Mouse (Mus musculus) urinary bladder, adult 18-20 months (tissue): ENCODE measurements around the gene Nsl1.
"Not testable (repeated sequence)": the region's sequence is repeated elsewhere in the genome, so short reads cannot be mapped to it uniquely, and the experiment has no call there.

Source experiments
- DNase-seq, 2 experiments: peaks; one replicate each; pipeline ENCODE4 v3.0.0; 2022; ENCODE audit warnings: low spot score in 2 of 2, mixed read lengths in 2 of 2

Nsl1 gene

DNA sequence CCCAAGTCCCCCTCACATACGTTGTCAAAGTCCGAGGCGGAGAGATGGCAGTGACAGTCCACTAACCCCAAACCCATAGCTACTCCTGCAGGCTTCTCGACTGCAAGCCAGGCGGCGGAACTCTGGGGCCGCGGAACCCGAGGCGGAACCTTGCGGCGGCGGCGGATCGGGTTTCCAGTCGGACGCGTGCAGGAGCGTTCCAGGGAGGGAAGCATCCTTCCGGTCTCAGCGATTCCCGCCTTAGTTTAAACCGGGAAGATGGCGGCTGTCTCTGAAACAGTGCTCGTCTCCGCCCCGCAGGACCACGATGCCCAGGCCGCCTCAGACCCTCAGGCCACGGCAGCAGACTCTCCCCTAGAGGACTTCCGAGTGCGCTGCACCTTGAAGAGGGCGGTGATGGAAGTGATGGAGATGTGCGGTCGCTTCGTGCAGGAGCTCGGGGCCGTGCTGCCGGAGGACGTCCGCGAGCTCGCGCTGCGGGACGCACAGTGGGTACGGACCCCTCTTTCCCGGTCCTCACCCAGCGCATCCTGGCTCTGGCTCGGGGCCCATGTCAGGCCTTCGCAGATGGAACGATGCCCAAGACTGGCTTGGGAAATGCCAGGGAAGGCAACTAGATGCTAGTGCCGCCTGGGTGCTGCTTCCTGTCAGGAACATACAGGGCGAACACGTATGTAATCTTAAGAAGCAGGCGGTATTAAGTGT lies at the start of gene Nsl1, which contains the start of gene Tatdn3:
Gene Nsl1 (plus strand): TSS at position 232 of the 705 bp plus-strand sequence.
Gene Tatdn3 (minus strand): TSS at position 152 of the 705 bp plus-strand sequence.
- peak; percentile 83 to 95 for DNase-seq

- DNase-seq = no peak
These were observed 48.5 kb upstream of the Nsl1 start for GRCm38 (mm10) chr1:191014271-191014670.

DNA sequence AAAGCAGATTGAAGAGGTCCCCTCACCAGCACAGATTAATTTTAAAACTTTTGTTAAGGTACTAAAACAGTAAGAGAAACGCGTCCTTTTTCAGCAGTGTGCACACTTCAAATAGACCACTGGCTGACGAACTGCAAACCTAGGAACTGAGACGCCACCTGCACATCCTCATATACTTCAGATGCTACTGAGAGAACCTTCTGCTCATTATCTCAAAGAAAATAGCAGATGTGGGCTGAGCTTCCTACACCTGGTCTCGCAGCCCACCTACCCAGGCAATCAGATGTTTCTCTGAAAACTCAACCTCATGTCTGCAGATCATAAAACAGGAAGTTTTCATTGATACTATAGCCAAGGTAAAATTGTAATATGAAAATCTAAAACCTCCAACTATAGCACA lies 43.0 kb upstream of the Nsl1 start:
- no peak for DNase-seq

DNA sequence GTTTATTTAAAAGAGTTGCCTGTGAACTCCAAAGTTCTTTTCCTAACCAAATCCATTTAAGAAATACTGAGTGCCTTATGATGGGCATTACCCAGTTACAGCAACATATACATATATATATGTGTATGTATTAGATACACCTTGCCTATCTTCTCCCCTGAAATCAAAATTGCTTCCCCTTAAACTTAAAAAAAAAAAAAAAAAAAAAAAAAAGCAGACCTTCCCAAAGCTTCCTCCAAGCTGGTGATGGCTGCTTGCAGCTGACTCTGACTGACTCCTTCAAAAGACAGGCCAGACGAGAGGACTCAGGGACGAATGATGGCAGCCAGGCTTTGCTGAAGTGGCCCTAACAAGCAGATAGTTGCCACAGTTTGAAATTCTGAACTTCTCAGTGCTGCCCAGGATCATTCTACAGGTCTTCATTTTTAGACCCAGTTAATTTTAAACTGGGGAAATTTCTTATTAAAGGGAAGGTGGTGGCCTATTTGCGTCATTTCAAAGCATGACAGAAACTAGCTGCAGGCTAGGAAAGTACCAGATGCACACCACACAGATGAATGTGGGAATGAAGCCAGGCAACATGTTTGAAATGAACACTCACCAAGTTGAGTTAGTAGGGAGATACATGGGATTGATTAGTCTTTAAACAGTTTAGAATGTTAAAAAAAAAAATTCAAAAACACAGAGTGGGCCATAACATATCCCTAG lies 42.4 kb upstream of the Nsl1 start:
- no peak for DNase-seq

GRCm38 (mm10) chr1:191021016-191021415 lies 41.8 kb upstream of the Nsl1 start:
- no peak for DNase-seq

GRCm38 (mm10) chr1:191023140-191023539 lies 39.7 kb upstream of the Nsl1 start:
- no peak for DNase-seq

- DNase-seq = not testable (repeated sequence)
These were observed 39.0 kb upstream of the Nsl1 start for GRCm38 (mm10) chr1:191023806-191024205.

GRCm38 (mm10) chr1:191025016-191026012 lies 37.5 kb upstream of the Nsl1 start:
- DNase-seq = peak in 1 of 2 experiments; percentile 11

- DNase-seq = peak; percentile 87 to 99
These were observed 36.6 kb upstream of the Nsl1 start, which contains the start of gene Flvcr1 for GRCm38 (mm10) chr1:191026021-191026713. Gene Flvcr1, minus strand, starts transcription at chr1:191026158.

GRCm38 (mm10) chr1:191030182-191030581 lies 32.6 kb upstream of the Nsl1 start:
- DNase-seq = no peak

- not testable (repeated sequence) for DNase-seq
These were observed 31.8 kb upstream of the Nsl1 start for GRCm38 (mm10) chr1:191030922-191031425.

- no peak for DNase-seq
These were observed 27.2 kb upstream of the Nsl1 start for GRCm38 (mm10) chr1:191035649-191036048.

DNA sequence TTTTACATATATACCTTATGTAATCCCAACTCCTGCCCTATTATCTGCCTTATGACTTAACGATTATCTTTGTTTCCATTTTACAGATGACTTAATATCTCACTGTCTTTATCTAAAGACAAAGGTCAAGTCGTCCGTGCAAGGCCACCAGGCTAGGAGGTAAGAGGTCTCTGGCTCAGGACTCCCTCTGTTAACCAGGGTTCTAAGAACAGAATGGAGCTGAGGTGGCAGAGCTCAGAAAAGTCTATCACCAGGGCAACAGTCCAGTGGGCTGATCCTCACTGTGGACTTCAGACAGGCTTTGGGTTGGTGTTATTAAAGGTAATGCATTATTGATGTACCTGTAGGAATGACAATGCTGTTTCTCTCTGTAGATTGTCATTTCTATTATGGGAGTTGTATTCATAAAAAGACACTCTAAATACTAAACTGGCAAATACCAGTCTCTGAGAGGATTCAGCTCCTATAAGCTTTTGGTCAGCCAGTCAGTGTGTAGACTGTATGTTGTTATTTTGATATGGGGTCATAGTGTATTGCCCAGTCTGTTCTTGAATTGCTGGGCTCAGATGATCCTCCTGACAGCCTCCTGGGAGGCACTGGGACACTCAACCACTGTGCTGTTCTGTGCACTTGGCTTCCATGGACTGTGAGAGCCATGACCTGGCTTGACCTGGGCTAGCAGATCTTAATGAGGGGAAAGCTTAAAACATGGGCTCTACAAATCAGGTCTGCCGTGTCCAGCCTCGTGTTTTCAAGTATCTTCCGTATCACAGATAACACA lies 26.1 kb upstream of the Nsl1 start, which contains the start of gene Spata45:
Gene Spata45 (plus strand): TSS at position 86 of the 781 bp plus-strand sequence.
- DNase-seq = no peak

GRCm38 (mm10) chr1:191037999-191038398 lies 24.8 kb upstream of the Nsl1 start:
- DNase-seq = no peak

- no peak for DNase-seq
These were observed 21.5 kb upstream of the Nsl1 start for GRCm38 (mm10) chr1:191041352-191041751.

DNA sequence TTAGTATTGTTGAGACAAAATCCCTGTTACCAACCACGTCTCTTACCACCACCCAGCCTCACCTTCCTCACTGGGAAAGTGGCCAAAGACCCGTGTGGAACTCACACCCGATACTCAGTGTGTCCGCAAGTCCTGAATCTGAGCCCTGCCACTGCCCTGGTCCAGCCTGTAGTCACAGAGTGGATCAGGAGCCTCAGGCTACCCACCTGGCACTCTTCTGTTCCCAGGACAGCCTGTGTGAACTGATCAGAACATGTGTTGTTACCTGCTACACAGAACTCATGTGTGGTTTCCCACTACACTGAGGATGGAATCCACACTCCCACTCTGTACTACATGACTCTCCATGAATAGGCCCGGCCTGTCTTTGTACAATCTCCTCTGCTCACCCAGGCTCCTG lies 20.7 kb upstream of the Nsl1 start:
- no peak for DNase-seq

- no peak for DNase-seq
These were observed 20.1 kb upstream of the Nsl1 start for GRCm38 (mm10) chr1:191042688-191043087.

- no peak for DNase-seq
These were observed 17.5 kb upstream of the Nsl1 start for GRCm38 (mm10) chr1:191045264-191045663.

- DNase-seq = no peak
These were observed 16.5 kb upstream of the Nsl1 start for GRCm38 (mm10) chr1:191046231-191046824.

DNA sequence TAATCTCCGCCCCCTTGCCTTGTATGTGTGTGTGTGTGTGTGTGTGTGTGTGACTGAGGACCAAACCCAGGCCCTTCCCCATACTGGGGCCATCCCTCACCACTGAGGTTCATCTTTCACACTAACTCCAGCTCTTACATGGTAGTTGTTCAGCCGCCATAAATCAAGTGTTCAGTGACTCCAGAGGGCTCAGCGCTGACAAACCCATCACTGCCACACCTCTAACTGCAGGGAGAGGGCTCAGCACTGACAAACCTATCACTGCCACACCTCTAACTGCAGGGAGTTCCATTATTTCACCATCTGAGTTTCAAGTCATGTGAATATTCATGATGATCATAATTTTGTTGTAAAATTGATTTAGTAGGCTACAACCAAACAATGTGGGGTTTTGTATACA lies 9.3 kb upstream of the Nsl1 start:
- DNase-seq = no peak
